Mouse (Mus musculus) forebrain, postnatal 0 days (tissue): ENCODE results near the gene Ncoa1. TPM values are rescaled to one million over a fixed set of nuclear protein-coding genes. Genes with fewer than 3 reads are reported as not detected.

ENCODE experiments used
- ATAC-seq: fragments of 200-750 bp; cut with Nextera tagmentation; 2 replicates; pipeline ENCODE4 v1.8.0; 2017; ENCODE audit warnings: mild to moderate bottlenecking, moderate library complexity
- DNase-seq: peaks from one replicate; pipeline ENCODE4 v3.0.0-alpha.2; 2015
- H3K27ac ChIP-seq: fragments of 300-500 bp; sonication (generic); 2 replicates; pipeline ENCODE4 v1.5.1; 2014; ENCODE audit warnings: low read depth, mild to moderate bottlenecking, antibody characterized with exemption, low read length, moderate library complexity, mixed read lengths
- H3K27me3 ChIP-seq: fragments of 300-500 bp; sonication (generic); 2 replicates; pipeline ENCODE4 v1.6.1; 2014; ENCODE audit warnings: mild to moderate bottlenecking, low read length, mixed read lengths; ENCODE audit not compliant: insufficient read depth
- H3K36me3 ChIP-seq: fragments of 300-500 bp; sonication (generic); 2 replicates; pipeline ENCODE4 v1.6.1; 2014; ENCODE audit warnings: mild to moderate bottlenecking, moderate library complexity; ENCODE audit not compliant: insufficient read depth
- H3K4me1 ChIP-seq: fragments of 300-500 bp; sonication (generic); 2 replicates; pipeline ENCODE4 v1.6.1; 2014; ENCODE audit warnings: antibody characterized with exemption; ENCODE audit not compliant: insufficient read depth
- H3K4me2 ChIP-seq: fragments of 300-500 bp; sonication (generic); 2 replicates; pipeline ENCODE4 v1.6.1; 2014; ENCODE audit warnings: low read depth, mild to moderate bottlenecking, moderate library complexity
- H3K4me3 ChIP-seq: fragments of 300-500 bp; sonication (generic); 2 replicates; pipeline ENCODE4 v1.5.1; 2014; ENCODE audit warnings: low read depth, low read length, mixed read lengths
- H3K9ac ChIP-seq: fragments of 300-500 bp; sonication (generic); 2 replicates; pipeline ENCODE4 v1.6.1; 2014; ENCODE audit warnings: mild to moderate bottlenecking
- H3K9me3 ChIP-seq: fragments of 300-500 bp; sonication (generic); 2 replicates; pipeline ENCODE4 v1.6.1; 2016; ENCODE audit warnings: low read length
- CTCF ChIP-seq: sonication (generic); IDR thresholded peaks from 2 replicates; pipeline ENCODE4 v1.5.1; 2016; ENCODE audit warnings: antibody characterized with exemption, control low read depth, low read depth
- WGBS: fragments of 180-500 bp; shearing (Covaris S2); extraction: QIAGEN DNeasy Blood & Tissue Kit; methylation state at CpG from one replicate; pipeline ENCODE4 v1.1.7; 2014; 5-methylcytosine and 5-hydroxymethylcytosine counted together
- polyA plus RNA-seq: library from polyadenylated mRNA; unstranded; fragments of >200 nt; fragmentation: Nextera tagmentation; extraction: Ambion mirVana; gene quantifications from 2 replicates; pipeline ENCODE4 v1.2.1, GENCODE M21; 2015
- total RNA-seq: library from RNA; depleted of rRNA; stranded (reverse); fragments of >200 nt; gene quantifications from 2 replicates; pipeline ENCODE4 v1.2.3, GENCODE M21; 2014

Gene Ncoa1
- total and polyA plus RNA-seq, 2 experiments from 2014 or later, result 20.2 to 46.1 TPM

DNA sequence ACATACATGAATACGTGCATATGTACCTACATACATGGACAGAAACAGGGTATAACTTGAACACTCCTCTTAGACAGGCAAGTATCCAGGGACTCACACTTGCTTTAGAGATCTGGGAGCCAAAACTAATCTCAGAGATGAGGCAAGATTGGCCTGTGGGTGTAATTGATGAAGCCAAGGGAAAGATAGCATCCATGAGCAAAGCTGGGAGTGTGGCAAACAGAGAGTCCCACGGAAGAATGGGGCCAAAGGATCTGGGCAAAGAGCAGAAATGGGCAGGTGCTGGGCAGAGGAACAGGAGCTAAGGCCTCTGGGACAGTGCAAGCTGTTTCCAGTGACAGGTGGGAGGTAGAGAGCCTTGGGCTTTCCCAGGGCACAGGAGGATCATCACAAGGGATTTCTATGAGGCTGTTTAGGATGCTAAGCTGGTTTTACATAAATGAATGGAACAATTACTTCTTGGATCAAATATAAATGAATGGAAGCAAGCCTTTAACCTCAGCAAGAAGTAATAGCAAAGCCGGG, 22.7 kb upstream of the Ncoa1 start:
- H3K4me2 ChIP-seq, result no peak overlapping the region
- H3K4me3 ChIP-seq, result no peak overlapping the region
- H3K4me1 ChIP-seq, result peaks cover 13% of the 10 kb centered on the region; the same call in 1 of the 2 replicates
- DNase-seq (no peak), ATAC-seq (no peak)
- no peaks in the 10 kb centered on the region for H3K9me3 ChIP-seq
- no peak overlapping the region for H3K9ac ChIP-seq
- no peaks in the 10 kb centered on the region for H3K27me3 ChIP-seq
- 78% methylated on average over 3 of the region's 3 CpGs for WGBS
- no peak overlapping the region for H3K27ac ChIP-seq
- no peak for TF ChIP-seq CTCF
- no peaks in the 10 kb centered on the region for H3K36me3 ChIP-seq

GRCm38 (mm10) chr12:4488411-4488810, 11.4 kb upstream of the Ncoa1 start:
- Histone ChIP-seq H3K9ac (no peak overlapping the region), H3K36me3 (no peaks in the 10 kb centered on the region), H3K27me3 (no peaks in the 10 kb centered on the region), H3K27ac (no peak overlapping the region), H3K4me1 (0 out of 2 replicates have a peak, but pooled peaks cover under 1% of the 10 kb centered on the region), H3K4me2 (no peak overlapping the region), H3K4me3 (no peak overlapping the region), H3K9me3 (no peaks in the 10 kb centered on the region)
- TF ChIP-seq CTCF, result no peak
- ATAC-seq, result no peak
- WGBS, result 65% methylated on average over 6 of the region's 6 CpGs
- no peak for DNase-seq

DNA sequence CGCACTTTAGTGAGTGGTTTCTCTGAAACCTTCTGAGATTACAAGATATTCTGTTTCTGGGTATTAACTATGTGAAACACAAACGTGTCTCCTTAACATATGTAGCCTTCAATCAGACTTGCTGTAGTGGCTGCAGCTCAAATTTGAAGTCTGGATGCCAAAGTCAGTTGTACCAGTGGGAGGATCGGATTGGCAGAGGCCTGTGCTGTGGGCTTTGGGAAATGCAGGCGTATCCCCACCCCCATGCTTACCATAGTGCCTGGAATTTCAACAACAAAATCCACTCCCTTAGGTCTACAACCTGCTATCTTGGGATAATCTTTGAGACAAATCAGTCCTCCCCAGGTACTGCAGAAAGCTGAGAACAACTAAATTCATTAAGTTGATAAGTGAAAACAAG, 6.4 kb upstream of the Ncoa1 start:
- Histone ChIP-seq H3K9ac (no peak overlapping the region), H3K4me3 (no peak overlapping the region), H3K27ac (no peak overlapping the region), H3K4me1 (peaks cover 6% of the 10 kb centered on the region; the same call in 1 of the 2 replicates), H3K4me2 (no peak overlapping the region), H3K27me3 (no peaks in the 10 kb centered on the region), H3K36me3 (no peaks in the 10 kb centered on the region), H3K9me3 (no peaks in the 10 kb centered on the region)
- 60% methylated on average over 4 of the region's 4 CpGs for WGBS
- DNase-seq, result peak; percentile 41
- no peak for TF ChIP-seq CTCF
- ATAC-seq, result peak; percentile 60; the same call in 1 of the 2 replicates

DNA sequence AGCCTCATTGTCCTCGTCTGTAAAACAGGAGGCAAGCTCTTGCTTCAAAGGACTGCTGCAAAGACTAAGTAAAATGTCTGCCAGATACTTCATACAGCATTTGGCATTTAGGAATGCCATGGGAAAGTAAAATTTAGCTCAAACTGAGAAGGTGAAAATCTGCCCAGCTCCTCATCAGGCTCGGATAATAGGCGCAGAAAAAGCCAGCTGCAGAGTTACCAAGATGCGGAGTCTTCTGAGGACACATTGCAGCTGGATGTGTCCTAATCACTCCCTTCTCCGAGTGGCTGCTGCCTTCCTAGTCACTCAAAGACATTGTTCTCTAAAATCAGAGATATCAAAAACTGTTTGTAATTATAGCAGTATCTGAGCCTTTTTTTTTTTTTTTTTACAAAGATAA, 4.7 kb upstream of the Ncoa1 start:
- DNase-seq (peak; percentile 45), ATAC-seq (peak; percentile 34)
- no peak for TF ChIP-seq CTCF
- Histone ChIP-seq H3K27ac (0 out of 2 replicates have a peak overlapping the region, but pooled peaks have one; percentile 40), H3K9ac (no peak overlapping the region), H3K27me3 (no peaks in the 10 kb centered on the region), H3K4me2 (no peak overlapping the region), H3K4me3 (no peak overlapping the region), H3K4me1 (peaks cover 10% of the 10 kb centered on the region), H3K9me3 (no peaks in the 10 kb centered on the region), H3K36me3 (no peaks in the 10 kb centered on the region)
- 49% methylated on average over 5 of the region's 5 CpGs for WGBS

DNA sequence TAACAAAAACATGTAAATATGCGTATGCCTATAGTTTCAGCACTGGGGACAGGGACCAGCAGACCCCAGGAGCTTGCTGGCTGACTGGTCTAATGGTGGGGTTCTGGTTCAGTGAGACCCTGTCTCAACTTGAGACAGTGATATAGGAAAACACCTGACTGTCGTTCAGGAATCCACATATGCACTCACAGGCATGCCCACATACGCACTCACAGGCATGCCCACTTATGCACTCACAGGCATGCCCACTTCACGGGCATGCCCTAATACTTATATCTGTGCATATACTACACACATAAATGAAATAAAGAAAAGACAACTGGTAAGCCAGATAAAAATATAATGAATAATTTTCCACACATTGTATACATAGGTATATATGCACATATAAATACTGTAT, 3.3 kb upstream of the Ncoa1 start:
- no peak for TF ChIP-seq CTCF
- Histone ChIP-seq H3K4me2 (no peak overlapping the region), H3K9ac (no peak overlapping the region), H3K4me3 (no peak overlapping the region), H3K4me1 (peaks cover 10% of the 10 kb centered on the region), H3K9me3 (no peaks in the 10 kb centered on the region), H3K36me3 (no peaks in the 10 kb centered on the region), H3K27ac (no peak overlapping the region), H3K27me3 (no peaks in the 10 kb centered on the region)
- 89% methylated on average over 4 of the region's 4 CpGs for WGBS
- ATAC-seq (no peak), DNase-seq (no peak)

- peaks cover 10% of the 10 kb centered on the region for H3K4me1 ChIP-seq
- H3K27ac ChIP-seq, result no peak overlapping the region
- H3K9ac ChIP-seq, result no peak overlapping the region
- no peaks in the 10 kb centered on the region for H3K9me3 ChIP-seq
- DNase-seq (no peak), ATAC-seq (no peak)
- WGBS, result 94% methylated on average over 3 of the region's 3 CpGs
- H3K4me3 ChIP-seq, result no peak overlapping the region
- no peak overlapping the region for H3K4me2 ChIP-seq
- no peak for TF ChIP-seq CTCF
- no peaks in the 10 kb centered on the region for H3K36me3 ChIP-seq
- no peaks in the 10 kb centered on the region for H3K27me3 ChIP-seq
Observed at GRCm38 (mm10) chr12:4479171-4479881, 2.3 kb upstream of the Ncoa1 start.
